Mouse (Mus musculus) B cell, adult (primary cell): ENCODE data around the gene Desi2. TPM values are rescaled to one million over a fixed set of nuclear protein-coding genes. Genes with fewer than 3 reads are reported as not detected.

ENCODE experiments used
- total RNA-seq: library from RNA; stranded (reverse); gene quantifications from 4 replicates; pipeline ENCODE4 v1.2.4, GENCODE M21; 2023; ENCODE audit not compliant: inconsistent age

Gene Desi2
- total RNA-seq, result 11.6 to 15.5 TPM (median 15.1 TPM) in 4 replicates

DNA sequence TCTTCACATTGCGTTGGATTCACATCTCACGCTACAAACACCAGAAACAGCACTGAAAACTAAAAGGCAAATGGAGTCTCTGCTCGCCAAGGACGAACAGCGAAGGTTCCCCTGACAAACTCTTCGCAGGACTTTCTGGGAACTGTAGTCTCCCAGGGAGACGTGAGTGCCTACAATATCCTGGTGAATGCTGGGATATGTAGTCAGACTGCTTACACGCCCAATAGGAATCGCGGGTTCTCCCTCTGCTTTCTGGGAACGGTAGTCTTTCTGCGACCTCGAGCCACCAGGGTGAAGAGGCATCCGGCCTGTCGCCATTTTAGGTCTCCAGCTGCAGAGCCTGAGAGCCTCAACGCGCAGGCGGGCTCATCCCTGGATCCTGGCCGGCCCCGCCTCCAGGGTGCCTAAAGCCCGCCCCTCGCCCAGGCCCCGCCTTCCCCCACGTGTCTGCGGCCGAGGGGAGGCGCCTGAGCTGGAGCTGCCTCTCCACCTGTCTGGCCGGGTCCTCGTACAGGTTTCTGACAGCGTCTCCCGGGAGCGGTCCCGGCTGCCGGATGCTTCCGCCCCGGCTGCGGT, at the start of gene Desi2:
Gene Desi2 (plus strand): TSS at position 202 of the 576 bp plus-strand sequence.

Other genes starting within 250 kb of the Desi2 start
- gene Catspere2, start 204.0 kb upstream of the Desi2 start, total RNA-seq, result 0.27 to 0.64 TPM (median 0.38 TPM) in 4 replicates
- gene Cox20, start 131.7 kb downstream of the Desi2 start, total RNA-seq, result 50.5 to 60.5 TPM (median 55.7 TPM) in 4 replicates
- gene Hnrnpu, start 150.4 kb downstream of the Desi2 start, total RNA-seq, result 728 to 784 TPM (median 759 TPM) in 4 replicates
- gene Efcab2, start 218.7 kb downstream of the Desi2 start, total RNA-seq, result 5.7 to 8.7 TPM (median 6.9 TPM) in 4 replicates